Mouse (Mus musculus) heart, postnatal 36 days (tissue): ENCODE data around the gene Emg1. TPM values are rescaled to one million over a fixed set of nuclear protein-coding genes. Genes with fewer than 3 reads are reported as not detected.
A peak's percentile ranks its signal among the peaks of the same experiment; 100 is the strongest.

ENCODE experiments used
- DNase-seq, 2 experiments: peaks; one replicate each; pipeline ENCODE4 v3.0.0; 2021 to 2022
- intact Hi-C: fragments of 180-260 bp; cut with DNase I; formaldehyde crosslinking; loops from one replicate; pipeline ENCODE4 v1.15.1; 2025
- total RNA-seq, 2 experiments: library from RNA; stranded (reverse); gene quantifications; 2 replicates each; pipeline ENCODE4 v1.2.3; 2021

Gene Emg1
- total RNA-seq: 10 to 100 TPM; 64.4 to 73.8 TPM

DNA sequence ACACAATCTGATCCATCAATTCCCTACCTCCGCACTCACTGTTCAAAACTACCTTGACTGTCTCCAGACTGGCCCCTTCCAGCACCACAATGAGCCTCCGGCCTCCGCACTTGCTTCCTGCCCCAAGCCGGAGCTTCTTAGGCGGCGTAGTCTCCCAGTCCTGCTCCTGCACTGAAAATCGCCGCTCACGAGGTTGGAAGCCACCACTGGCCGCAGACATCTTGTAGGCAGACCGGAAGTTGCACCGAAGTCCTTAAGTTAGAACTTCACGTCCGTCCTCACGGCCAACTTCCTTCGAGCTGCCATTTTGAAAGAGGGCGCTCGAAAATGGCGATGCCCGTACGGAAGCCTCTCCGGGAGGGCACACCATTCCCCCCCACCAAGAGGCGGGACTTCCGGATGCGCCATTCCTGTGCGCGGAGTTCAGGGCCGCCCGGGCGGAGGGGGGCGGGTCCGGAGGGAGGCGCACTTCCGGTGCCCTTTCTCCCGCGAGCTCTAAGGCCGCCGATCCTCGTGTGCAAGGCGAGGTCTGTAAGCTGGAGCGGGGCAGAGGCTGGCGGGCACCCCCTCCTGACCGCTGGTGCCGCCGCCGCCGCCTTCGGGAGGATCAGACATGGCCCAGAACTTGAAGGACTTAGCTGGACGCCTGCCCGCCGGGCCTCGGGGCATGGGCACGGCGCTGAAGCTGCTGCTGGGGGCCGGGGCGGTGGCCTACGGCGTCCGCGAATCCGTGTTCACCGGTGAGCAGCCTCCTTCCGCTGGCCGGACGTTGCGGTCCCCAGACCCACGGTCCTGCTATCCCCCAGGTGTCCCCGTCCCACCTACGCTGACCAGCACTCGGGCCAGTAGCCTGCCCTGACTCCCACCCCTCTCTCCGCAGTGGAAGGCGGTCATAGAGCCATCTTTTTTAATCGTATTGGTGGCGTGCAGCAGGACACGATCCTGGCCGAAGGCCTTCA is at the start of gene Emg1, which contains the start of gene Phb2:
Gene Emg1 (minus strand): TSS at position 355 of the 959 bp plus-strand sequence.
Gene Phb2 (plus strand): TSS at position 513 of the 959 bp plus-strand sequence.
- peak; percentile 99 for DNase-seq
- intact Hi-C loops: loop anchor here (1.0 to 10.0 kb wide), 5 partner anchors 28 to 330 kb away; partner anchors contain the start of genes Lpcat3 and Zfp384

DNA sequence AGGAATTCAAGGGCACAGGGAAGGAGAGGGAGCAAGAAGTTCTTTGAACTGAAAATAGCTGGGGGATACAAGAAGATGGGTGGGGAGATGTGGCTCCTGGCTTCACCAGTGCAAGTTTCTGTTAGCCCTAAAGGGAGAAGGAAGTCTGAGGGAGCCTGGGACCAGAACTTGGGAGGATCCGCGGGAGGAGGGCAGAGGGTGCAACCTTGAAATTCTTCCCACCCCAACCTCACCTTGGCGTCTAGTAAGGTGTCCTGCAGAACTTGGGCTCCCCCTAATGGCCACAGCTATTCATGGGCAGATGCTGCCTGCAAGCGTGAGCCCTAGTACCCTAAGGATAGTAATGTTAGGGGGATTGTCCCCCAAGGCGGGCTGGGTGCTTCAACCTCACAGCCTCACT is 47.3 kb upstream of the Emg1 start:
- DNase-seq: peak; percentile 86
- intact Hi-C loops: loop anchor here (1.0 to 10.0 kb wide), 7 partner anchors 46 to 344 kb away; partner anchors contain the start of genes C1ra, C1rb, Emg1 and Pex5

DNA sequence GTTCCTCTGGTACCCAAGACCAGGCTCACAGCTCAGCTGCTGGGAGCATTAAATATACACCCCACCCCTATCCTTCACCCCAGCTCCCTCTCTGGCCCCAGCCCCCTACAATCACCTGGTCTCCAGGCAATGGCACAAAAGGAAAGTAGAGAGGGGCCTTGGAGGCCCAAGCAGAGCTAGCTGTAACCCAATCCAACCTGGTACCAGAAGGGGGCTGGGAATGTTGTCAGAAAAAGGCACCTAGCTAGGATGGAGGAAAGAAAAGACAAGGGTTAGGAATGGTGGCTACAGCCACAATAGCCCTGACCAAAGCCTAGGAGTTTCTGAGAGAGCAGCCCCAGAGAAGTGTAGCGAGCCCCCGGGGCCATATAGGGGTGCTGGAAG is 46.9 kb upstream of the Emg1 start:
- intact Hi-C loops: loop anchor here (1.0 to 10.0 kb wide), 7 partner anchors 46 to 344 kb away; partner anchors contain the start of genes C1ra, C1rb, Emg1 and Pex5
- no peak for DNase-seq

DNA sequence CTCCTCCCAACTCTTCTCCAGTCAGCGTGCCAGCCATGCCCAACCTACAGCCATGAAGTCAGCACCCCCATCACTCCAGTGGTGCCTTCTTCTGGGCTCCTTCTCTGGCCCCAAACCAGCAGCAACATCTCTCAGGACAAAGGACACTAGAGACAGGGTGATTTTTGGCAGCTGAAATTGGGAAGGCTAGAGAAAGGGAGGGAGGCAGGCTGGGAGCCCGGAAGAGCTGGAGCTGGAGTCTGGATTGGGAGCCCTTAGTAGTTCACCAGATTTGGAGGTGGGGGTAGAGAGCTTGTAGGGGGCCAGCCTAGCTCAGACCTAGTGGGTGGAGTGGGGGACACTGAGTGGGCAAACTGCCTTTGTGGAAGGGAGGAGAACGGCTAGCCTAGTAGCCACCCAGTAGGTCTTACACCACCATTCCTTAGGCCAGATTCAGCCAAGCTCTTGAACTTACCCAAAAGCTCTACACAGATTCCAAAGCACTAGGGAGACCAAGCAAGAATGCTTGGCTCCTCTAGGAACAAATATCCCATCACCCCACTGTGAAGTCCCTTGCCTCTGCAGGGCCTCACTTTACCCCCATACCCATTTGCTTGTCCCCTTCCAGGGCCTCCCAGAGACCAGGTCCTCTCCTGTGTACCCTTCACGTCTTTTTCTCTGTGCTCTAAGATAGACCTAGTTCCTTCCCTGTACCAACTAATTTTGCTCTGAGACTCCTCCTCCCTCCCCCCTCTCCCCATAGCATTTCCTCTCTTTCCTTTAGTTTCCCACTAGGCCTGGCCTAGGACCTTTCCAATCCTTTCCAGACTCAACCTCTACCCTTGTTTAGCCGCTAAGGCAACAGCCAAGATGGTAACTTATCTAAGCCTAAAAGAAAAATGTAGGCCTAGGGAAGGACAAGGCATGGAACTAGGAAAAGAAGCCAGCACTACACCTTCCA is 46.2 kb upstream of the Emg1 start:
- intact Hi-C loops: loop anchor here (2.0 to 10.0 kb wide), 7 partner anchors 45 to 343 kb away; partner anchors contain the start of genes C1ra, Emg1, Lpcat3 and Pex5

DNA sequence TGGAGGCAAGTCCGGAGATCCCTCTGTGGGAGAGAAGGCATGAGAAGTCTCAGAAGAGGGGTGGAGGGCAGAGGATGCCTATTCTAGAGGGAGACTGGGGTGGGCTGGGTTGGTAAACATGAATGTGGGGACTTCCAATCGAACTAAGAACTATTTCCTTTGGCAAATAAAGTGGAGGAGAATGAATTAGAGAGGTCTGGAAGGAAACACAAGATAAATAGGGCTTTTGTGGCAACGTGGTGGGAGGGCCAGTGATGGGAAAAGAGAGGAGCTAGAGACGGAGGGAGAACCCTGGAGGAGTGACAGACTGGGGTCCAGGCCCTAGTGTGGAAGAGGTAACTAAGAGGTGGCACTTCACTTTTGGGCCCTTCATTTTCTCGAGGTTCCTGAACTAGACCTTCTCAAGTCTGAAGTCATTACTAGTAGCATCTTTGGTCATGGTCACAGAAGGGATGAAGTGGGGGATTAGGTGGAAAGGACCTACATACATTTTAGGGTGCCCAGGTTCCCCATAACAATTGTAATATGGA is 45.4 kb upstream of the Emg1 start:
- no peak for DNase-seq
- intact Hi-C loops: loop anchor here (2.0 to 10.0 kb wide), 5 partner anchors 47 to 343 kb away; partner anchors contain the start of genes C1ra, Lpcat3 and Pex5

More for the DNA sequence above, 46.2 kb upstream of the Emg1 start:
- DNase-seq: peak; percentile 58 to 64

DNA sequence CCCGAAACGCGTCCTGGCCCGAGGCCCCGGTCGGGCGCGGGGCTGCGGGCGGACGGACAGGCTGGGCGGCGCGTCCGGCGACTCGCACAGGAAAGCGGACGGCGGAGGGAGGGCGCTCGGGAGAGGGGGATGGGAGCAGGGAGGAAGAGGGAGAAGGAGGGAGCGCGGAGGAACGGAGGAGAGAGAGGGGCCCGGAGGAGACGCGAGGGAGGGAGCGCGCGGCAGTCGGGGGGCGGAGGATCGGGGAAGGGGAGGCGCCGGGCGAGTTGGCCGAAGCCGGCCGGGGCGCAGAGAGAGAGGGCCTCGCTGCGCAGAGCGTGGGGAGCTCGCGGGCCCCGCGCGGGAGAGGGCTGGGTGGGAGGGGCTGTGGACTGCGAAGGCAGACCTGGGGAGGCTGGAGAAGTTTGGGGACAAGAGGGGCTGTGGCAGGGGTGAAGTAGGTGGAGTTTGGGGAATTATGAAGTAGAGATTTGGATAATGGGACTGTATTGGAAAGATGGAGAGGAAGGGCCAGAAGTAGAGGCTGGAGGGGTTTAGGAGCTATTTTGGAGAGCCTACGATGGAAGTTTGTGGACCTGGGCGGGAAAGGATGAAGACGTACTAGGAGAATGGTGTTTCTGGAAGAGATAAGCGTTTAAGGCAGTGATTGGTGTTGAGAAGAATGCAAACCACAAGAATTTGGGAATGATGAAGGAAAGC is 44.8 kb upstream of the Emg1 start:
- intact Hi-C loops: loop anchor here (2.0 to 10.0 kb wide), 5 partner anchors 48 to 342 kb away; partner anchors contain the start of genes C1ra, Lpcat3 and Pex5
- DNase-seq: peak; percentile 82 to 87

DNA sequence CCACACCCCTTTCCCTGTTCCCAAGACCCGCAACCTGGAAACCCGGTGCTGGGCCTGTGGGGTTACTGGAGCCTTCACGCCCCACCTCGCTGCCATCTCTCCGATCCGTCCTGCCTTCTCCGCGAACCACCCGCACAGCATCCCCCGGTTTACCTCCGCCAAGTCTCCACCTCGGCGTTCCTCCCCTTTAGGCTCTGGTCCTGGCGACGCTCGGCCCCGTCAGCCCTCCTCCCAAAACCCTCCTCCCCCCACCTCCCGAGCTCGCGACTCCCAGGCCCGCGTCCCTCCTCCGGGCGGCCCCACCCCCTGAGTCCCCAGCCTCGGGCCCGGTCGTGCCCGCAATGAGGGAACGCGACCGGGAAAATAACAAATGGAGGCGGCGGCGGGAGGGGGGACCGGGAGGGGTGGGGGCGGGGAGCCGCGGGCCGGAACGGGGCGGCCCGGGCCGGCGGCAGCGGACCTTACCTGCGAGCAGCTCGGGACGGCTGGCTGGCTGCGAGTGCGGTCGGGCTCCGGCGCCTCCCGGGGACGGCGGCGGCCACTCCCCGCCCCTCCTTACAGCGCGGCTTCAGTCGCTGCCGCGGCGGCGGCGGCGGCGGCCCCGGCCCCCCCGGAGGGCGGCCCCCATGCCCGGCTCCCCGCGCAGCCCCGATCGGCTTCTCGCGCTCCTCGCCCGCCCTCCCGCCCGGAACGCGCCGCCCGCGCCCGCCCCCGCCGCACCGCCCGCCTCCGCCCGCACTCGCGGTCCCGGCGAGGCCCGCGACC is 44.0 kb upstream of the Emg1 start, which contains the start of the genes Gm45234 and Atn1:
Gene Gm45234 (minus strand): TSS at position 191 of the 765 bp plus-strand sequence.
Gene Atn1 (minus strand): TSS at position 694 of the 765 bp plus-strand sequence.
- intact Hi-C loops: loop anchor here (2.0 to 10.0 kb wide), 5 partner anchors 49 to 341 kb away; partner anchors contain the start of genes C1ra, Lpcat3 and Pex5

DNA sequence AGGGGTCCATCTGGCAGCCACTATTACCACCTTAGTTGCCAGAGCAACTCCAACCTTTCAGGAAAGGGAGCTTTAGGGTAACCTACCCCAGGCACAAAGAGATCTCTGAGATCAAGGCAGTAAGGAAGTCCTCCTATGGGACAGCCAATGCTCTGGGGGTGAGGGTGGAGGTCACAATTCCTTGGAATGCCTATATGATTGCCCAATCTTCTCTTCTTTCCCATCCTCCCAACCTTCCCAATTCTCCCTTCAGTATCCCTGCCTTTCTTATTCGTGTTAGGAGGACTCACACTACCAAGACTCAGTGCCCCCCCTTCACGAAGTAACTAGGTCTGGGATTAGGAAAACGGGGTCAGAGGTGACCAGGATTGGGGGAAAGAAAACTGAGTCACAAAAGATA is 43.3 kb upstream of the Emg1 start:
- DNase-seq: no peak
- intact Hi-C loops: loop anchor here (5.0 to 10.0 kb wide), 3 partner anchors 243 to 341 kb away; partner anchors contain the start of genes C1ra and Pex5

More for the DNA sequence above, 44.0 kb upstream of the Emg1 start, which contains the start of the genes Gm45234 and Atn1:
- peak; percentile 65 to 77 for DNase-seq

DNA sequence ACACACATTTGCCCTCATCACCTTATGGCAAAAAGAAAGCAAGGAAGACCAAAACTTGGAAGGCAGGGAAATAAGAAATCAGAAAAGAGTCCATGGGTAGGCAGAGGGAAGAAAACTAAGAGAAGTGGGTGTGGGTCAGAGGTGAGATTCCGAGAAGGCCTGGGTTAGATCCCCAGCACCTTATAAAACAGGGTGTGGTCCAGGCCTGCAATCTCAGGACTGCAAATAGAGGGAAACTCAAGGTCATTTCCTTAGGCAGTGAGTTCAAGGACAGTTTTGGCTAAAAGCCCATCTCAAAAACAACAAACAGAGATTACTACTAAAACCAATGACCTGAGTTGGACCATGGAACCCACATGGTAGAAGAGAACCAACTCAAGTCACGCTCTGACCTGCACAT is 41.9 kb upstream of the Emg1 start:
- intact Hi-C loops: loop anchor here (10.0 kb wide), 1 partner anchor 339 kb away; the partner anchor contains the start of gene Pex5
- DNase-seq: no peak

DNA sequence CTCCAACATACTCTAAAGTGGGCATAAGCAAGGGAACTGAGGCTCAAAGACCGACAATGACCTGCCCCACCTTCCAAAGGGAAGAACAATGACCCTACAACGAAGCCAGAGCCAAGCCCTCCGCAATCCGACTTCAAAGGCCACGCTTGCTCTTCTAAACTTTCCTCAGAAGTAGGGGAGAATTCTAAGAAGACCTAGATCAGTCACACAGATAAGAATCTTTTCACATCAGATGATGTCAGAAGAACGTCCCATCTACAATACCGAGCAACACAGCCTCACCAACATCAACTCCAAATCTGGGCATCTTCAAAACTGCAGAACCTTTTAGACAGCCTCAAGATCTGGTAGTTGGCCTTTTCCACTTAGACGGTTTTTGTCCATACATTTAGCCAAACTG is 38.4 kb upstream of the Emg1 start:
- no peak for DNase-seq
- intact Hi-C loops: loop anchor here (10.0 kb wide), 1 partner anchor 336 kb away; the partner anchor contains the start of gene Pex5

DNA sequence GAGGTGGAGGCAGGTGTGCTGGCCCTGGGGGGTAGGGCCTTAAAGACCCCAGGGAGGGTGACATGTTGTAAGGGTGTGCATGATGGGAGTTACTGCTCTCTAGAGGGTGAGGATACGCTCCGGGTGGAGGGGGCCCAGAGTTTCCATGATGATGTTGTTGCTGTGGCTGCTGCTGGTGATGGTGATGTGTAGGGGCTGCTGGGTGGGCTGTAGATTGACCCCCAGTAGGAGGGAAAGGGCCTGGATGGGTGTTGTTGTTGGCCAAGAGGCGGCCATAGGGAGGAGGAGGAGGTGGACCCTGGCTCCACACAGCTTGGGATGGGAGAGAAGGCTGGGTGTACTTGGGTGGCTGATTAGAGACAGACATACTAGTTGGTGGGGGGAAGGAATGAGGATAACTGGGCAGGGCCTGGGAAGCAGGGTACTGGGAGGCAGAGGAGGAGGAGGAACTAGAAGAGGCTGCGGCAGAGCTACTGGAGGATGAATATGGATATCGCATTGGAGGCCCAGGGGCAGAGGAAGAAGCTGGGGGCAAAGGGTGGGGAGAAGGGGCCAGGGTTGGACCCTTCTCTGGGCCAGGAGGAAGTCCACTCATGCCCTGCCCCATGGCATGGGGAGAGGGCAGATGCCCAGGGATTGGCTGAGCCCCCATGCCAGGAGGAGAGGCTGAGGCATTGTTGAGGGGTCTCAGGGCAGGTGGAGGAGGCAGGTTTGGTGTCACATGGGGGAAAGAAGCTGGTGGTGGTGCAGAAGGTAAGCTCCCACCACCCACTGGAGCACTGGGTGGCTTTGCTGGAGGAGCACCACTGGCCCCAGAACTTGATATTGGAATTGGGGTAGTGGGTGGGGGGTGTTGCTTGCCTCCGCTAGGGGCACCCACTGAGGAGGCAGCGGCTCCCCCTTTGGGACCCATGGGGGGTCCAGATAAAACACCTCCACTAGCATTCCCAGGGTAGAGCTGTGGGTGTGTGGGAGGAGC is 35.0 kb upstream of the Emg1 start:
- DNase-seq: peak in 1 of 2 experiments; percentile 7
- intact Hi-C loops: no loop called here

DNA sequence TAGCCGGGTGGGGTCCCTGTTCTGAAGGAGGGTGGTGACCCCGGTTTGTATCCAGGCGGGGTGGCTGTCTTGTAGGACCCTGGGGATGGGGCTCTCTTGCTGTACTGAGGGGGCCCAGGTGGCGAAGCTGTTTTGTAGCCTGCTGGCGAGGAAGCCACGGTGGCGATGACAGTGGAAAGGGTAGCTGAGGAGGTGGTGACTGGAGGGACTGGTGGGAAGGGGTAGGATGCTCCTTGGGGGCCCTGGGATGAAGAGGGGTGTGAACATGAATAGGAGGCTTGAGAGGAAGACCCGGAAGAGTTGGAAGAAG is 34.3 kb upstream of the Emg1 start:
- no peak for DNase-seq
- intact Hi-C loops: no loop called here

DNA sequence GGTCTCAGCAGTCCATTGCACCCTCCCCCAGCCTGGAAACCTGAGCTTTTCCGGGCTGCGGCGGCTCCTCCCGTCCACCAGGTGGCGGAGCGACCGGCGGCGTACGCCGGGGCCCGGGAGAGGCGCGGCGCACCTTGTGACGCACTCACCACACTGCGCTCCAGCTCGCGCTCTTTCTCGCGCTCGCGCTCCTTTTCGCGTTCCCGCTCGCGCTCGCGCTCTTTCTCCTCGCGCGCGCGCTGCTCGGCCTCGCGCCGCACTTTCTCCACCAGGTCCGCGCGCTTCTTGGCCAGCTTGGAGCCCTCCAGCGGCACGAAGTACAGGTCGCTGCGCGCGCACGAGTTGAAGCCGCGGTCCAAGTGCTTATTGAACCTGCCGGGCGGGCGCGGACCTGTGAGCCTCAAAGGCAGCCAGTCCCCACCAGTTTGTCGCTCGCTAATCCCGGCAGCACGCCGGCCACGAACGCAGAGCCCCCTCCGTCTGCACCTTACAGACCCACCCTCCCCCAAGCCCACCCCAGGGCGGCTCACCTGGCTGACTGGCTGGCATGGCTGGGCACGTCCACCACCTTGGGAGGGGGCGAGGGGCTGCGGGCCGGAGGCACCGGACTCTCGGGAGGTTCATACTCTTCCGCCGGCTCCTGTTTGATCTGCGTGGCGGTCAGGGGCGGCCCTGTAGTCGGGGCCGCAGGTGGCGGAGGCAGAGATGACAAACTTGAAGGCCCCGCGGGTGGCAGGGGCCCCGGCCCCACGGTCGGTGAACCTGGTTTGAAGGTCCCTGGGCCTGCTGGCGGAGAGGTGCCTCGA is 33.7 kb upstream of the Emg1 start:
- peak; percentile 93 to 94 for DNase-seq
- intact Hi-C loops: no loop called here

DNA sequence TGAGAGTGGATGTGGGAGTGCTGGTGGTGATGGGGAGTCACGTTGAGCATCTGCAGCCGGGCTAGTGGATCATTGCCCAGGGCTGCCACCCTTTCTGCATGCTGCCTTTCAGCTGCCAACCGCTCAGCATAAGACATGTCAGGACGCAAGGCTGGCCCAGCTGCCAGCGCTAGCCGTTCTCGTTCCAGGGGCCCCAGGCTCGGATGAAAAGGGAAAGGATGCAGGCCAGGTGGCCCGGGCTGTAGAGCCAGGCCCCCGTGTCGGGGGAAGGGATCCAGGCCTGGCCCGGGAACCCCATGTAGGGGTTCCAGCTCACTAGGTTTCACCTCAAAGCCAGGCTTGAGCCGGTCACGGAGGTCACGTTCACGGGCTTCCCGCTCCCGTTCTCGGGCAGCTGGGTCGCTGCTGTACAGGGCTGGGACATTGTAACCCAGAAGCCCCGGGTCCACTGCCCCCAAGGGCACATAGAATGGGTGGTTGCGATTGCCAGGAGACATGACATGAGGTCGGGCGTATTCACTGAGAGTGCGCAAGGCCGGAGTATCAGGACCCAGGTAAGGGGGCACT is 32.9 kb upstream of the Emg1 start:
- DNase-seq: peak in 1 of 2 experiments; percentile 19
- intact Hi-C loops: loop anchor here (5.0 kb wide), 1 partner anchor 83 kb away; the partner anchor contains the start of gene Lpcat3

DNA sequence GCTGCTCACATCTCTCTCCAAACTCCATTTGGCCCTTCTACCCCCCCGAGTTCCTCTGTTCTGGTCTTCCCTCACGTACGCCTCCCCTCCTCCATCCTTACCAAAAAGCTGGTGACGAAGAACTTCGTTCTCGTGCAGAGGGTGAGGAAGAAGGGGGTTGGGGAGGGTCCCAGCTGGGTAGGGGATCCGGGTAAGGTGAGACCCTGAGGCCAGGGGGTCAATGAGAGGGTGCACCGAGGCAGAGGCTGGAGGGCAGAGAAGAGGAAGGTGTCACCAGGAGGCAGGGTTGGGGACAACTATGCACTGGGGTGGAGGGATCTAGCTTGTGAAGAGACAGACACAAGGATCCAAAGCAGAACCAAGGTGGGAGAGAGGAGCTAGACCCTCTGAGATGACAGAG is 31.7 kb upstream of the Emg1 start:
- no peak for DNase-seq
- intact Hi-C loops: loop anchor here (5.0 kb wide), 1 partner anchor 81 kb away; the partner anchor contains the start of gene Lpcat3
